Mouse (Mus musculus) kidney, adult 2 months (tissue): ENCODE measurements around the gene Ckap2l. TPM values are rescaled to one million over a fixed set of nuclear protein-coding genes. Genes with fewer than 3 reads are reported as not detected.

ENCODE experiments used
- DNase-seq: peaks from one replicate; pipeline ENCODE4 v3.0.0; 2021
- H3K27ac ChIP-seq: fragments of 200-500 bp; 2 replicates; pipeline ENCODE4 v1.5.1; 2012; ENCODE audit warnings: low read depth, low read length, control low read depth, inconsistent platforms; ENCODE audit not compliant: insufficient read depth
- H3K27me3 ChIP-seq: fragments of 200-500 bp; replicated peaks from 2 replicates; pipeline ENCODE4 v1.6.1; 2012; ENCODE audit warnings: mild to moderate bottlenecking, moderate library complexity, low read length, inconsistent platforms; ENCODE audit not compliant: control insufficient read depth, insufficient read depth
- H3K36me3 ChIP-seq: fragments of 200-500 bp; 2 replicates; pipeline ENCODE4 v1.6.1; 2012; ENCODE audit warnings: mild to moderate bottlenecking, moderate library complexity, low read length, inconsistent platforms; ENCODE audit not compliant: control insufficient read depth, insufficient read depth
- H3K4me1 ChIP-seq: fragments of 200-500 bp; 2 replicates; pipeline ENCODE4 v1.6.1; 2011; ENCODE audit warnings: low read length; ENCODE audit not compliant: control insufficient read depth, insufficient read depth
- H3K4me3 ChIP-seq: fragments of 200-500 bp; 2 replicates; pipeline ENCODE4 v1.5.1; 2011; ENCODE audit warnings: mild to moderate bottlenecking, low read depth, low read length, control low read depth; ENCODE audit not compliant: insufficient read depth
- CTCF ChIP-seq: fragments of 200-500 bp; conservative IDR thresholded peaks from 2 replicates; pipeline ENCODE4 v1.5.1; 2011; ENCODE audit warnings: low read depth, mild to moderate bottlenecking, control low read depth, low read length, moderate library complexity, mixed read lengths; ENCODE audit not compliant: insufficient read depth, insufficient read length
- POLR2A ChIP-seq: fragments of 200-500 bp; IDR thresholded peaks from one replicate; pipeline ENCODE4 v1.6.1; 2011; ENCODE audit warnings: low read depth, low read length, control low read depth
- WGBS: fragments of 180-500 bp; shearing (Covaris S2); methylation state at CpG from one replicate; pipeline ENCODE4 v1.1.7; 2018; 5-methylcytosine and 5-hydroxymethylcytosine counted together
- polyA plus RNA-seq: library from polyadenylated mRNA; depleted of rRNA; stranded (reverse); fragments of >200 nt; gene quantifications from 2 replicates; pipeline ENCODE4 v1.2.3, GENCODE M21; 2012; rRNA removed

The Ckap2l gene
- 0.07 and 0.13 TPM in 2 replicates for polyA plus RNA-seq

- TF ChIP-seq POLR2A (no peak), CTCF (no peak)
- Histone ChIP-seq H3K27ac (peak within 1 kb of the TSS; percentile 77), H3K4me3 (peak within 1 kb of the TSS; percentile 67), H3K4me1 (peaks cover 2% of the 10 kb centered on the region; the same call in 1 of the 2 replicates), H3K27me3 (no peaks in the 10 kb centered on the region), H3K36me3 (no peaks in the 10 kb centered on the region)
- under 1% methylated on average over 50 of the region's 50 CpGs for WGBS
- DNase-seq, result peak; percentile 98
Measured at GRCm38 (mm10) chr2:129296671-129297588, at the start of gene Ckap2l. Gene Ckap2l, minus strand, starts transcription at chr2:129297212.

- DNase-seq, result peak; percentile 11
- 63% methylated on average over 6 of the region's 6 CpGs for WGBS
- Histone ChIP-seq H3K4me3 (no peak overlapping the region), H3K36me3 (no peaks in the 10 kb centered on the region), H3K27ac (no peak overlapping the region), H3K4me1 (no peaks in the 10 kb centered on the region), H3K27me3 (no peaks in the 10 kb centered on the region)
- TF ChIP-seq POLR2A, result no peak
- no peak for TF ChIP-seq CTCF
Measured at GRCm38 (mm10) chr2:129338138-129338621, 41.2 kb upstream of the Ckap2l start.

DNA sequence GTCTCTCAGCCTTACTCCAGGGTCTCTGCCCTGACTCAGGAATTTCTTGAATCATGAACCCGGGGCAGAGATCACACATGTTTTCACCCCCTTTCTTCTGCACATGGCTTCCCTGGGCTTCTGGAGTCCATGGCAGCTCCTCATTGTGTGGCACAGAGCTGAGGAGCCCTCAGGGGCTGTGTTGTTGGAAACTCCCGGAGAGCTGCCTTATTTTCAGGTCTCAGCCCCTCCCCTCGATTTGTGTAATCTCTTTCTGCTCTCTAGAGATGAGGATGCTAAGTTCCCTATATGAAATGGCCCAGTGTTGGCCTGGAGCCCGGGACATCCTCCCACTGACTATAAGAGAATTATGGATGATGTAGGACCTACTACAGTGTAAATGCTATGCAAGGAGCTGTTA is 36.5 kb upstream of the Ckap2l start:
- WGBS, result 69% methylated on average over 4 of the region's 4 CpGs
- no peak for TF ChIP-seq POLR2A
- no peak for TF ChIP-seq CTCF
- no peak for DNase-seq
- no peak overlapping the region for H3K4me3 ChIP-seq
- H3K27ac ChIP-seq, result no peak overlapping the region
- no peaks in the 10 kb centered on the region for H3K4me1 ChIP-seq
- H3K36me3 ChIP-seq, result no peaks in the 10 kb centered on the region
- H3K27me3 ChIP-seq, result no peaks in the 10 kb centered on the region

DNA sequence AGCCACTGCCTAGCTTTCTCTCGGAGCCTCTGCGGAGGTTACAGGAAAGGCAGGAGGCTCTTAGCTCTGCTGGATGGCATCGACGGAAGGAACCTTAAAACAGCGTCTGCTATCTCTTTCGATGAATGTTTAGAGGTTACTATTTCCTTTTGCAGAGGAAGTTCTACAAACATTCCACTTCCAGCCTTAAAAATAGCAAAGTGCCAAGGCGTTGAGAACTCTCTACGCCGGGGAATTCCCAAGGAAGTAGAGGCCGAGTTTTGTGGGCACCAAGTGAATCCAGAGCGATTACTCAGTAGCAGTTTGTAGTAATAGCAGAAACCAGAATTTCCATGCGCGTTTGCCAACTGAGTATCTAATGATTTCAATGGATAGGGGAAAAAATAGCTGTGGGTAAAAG is 33.5 kb upstream of the Ckap2l start:
- Histone ChIP-seq H3K4me1 (no peaks in the 10 kb centered on the region), H3K27me3 (no peaks in the 10 kb centered on the region), H3K27ac (no peak overlapping the region), H3K4me3 (no peak overlapping the region), H3K36me3 (no peaks in the 10 kb centered on the region)
- 72% methylated on average over 13 of the region's 13 CpGs for WGBS
- peak; percentile 16 for DNase-seq
- TF ChIP-seq CTCF (no peak), POLR2A (no peak)

- DNase-seq, result no peak
- 49% methylated on average over 7 of the region's 7 CpGs for WGBS
- Histone ChIP-seq H3K27me3 (no peaks in the 10 kb centered on the region), H3K36me3 (no peaks in the 10 kb centered on the region), H3K4me3 (no peak overlapping the region), H3K4me1 (no peaks in the 10 kb centered on the region), H3K27ac (no peak overlapping the region)
- TF ChIP-seq POLR2A, result no peak
- TF ChIP-seq CTCF, result no peak
Measured at GRCm38 (mm10) chr2:129330024-129330423, 33.0 kb upstream of the Ckap2l start.

GRCm38 (mm10) chr2:129328238-129328637 is 31.2 kb upstream of the Ckap2l start:
- H3K27ac ChIP-seq, result no peak overlapping the region
- no peak overlapping the region for H3K4me3 ChIP-seq
- H3K4me1 ChIP-seq, result no peaks in the 10 kb centered on the region
- H3K36me3 ChIP-seq, result no peaks in the 10 kb centered on the region
- WGBS, result 87% methylated on average over 4 of the region's 4 CpGs
- no peak for DNase-seq
- H3K27me3 ChIP-seq, result no peaks in the 10 kb centered on the region
- TF ChIP-seq POLR2A (no peak), CTCF (no peak)

- Histone ChIP-seq H3K36me3 (no peaks in the 10 kb centered on the region), H3K27me3 (no peaks in the 10 kb centered on the region; the same call in 1 of the 2 replicates), H3K27ac (no peak overlapping the region), H3K4me3 (no peak overlapping the region), H3K4me1 (no peaks in the 10 kb centered on the region)
- TF ChIP-seq POLR2A (no peak), CTCF (no peak)
- WGBS, result 81% methylated on average over 3 of the region's 3 CpGs
- no peak for DNase-seq
Measured at GRCm38 (mm10) chr2:129324216-129324615, 27.2 kb upstream of the Ckap2l start.
